Mouse (Mus musculus): Measurements from ENCODE around the gene Slc39a2. TPM values are rescaled to one million over a fixed set of nuclear protein-coding genes. Genes with fewer than 3 reads are reported as not detected.

Gene Slc39a2
- polyA plus RNA-seq (2012; rRNA removed): 1.2 and 1.5 TPM in 2 replicates

GRCm38 (mm10) chr14:51892191-51892939 is at the start of gene Slc39a2:
Slc39a2 (plus strand) TSS chr14:51892889.

GRCm38 (mm10) chr14:51853399-51853798 is 39.3 kb upstream of the Slc39a2 start, which contains the start of gene Ear6:
Ear6 (plus strand) TSS chr14:51853699.

GRCm38 (mm10) chr14:51884598-51885331 is 7.9 kb upstream of the Slc39a2 start, which contains the start of gene Mettl17:
Mettl17 (plus strand) TSS chr14:51884842.

GRCm38 (mm10) chr14:51913960-51914762 is 21.5 kb downstream of the Slc39a2 start, which contains the start of gene Ndrg2:
Ndrg2 (minus strand) TSS chr14:51914158.

GRCm38 (mm10) chr14:51918125-51918524 is 25.4 kb downstream of the Slc39a2 start, which contains the start of gene Tppp2:
Tppp2 (plus strand) TSS chr14:51918425.

GRCm38 (mm10) chr14:51922571-51922865 is 29.8 kb downstream of the Slc39a2 start, which contains the start of gene Rnase13:
Rnase13 (minus strand) TSS chr14:51922773.

Other genes starting within 250 kb of the Slc39a2 start
- not detected in 2 replicates for gene Gm17079, start 197.4 kb upstream of the Slc39a2 start, polyA plus RNA-seq (2012; rRNA removed)
- gene Gm5800, start 175.7 kb upstream of the Slc39a2 start, polyA plus RNA-seq (2012; rRNA removed): not detected in 2 replicates
- gene Ang4, start 119.3 kb upstream of the Slc39a2 start, polyA plus RNA-seq (2012; rRNA removed): not detected in 2 replicates
- gene AY358078, start 92.8 kb upstream of the Slc39a2 start, polyA plus RNA-seq (2012; rRNA removed): not detected in 2 replicates
- gene Ear6, start 39.2 kb upstream of the Slc39a2 start, polyA plus RNA-seq (2012; rRNA removed): not detected in 2 replicates
- gene Mettl17, start 8.0 kb upstream of the Slc39a2 start, polyA plus RNA-seq (2012; rRNA removed): 35.0 and 38.5 TPM in 2 replicates
- 264 and 278 TPM in 2 replicates for gene Ndrg2, start 21.3 kb downstream of the Slc39a2 start, polyA plus RNA-seq (2012; rRNA removed)
- gene Tppp2, start 25.5 kb downstream of the Slc39a2 start, polyA plus RNA-seq (2012; rRNA removed): not detected in 2 replicates
- 0.15 and 0.18 TPM in 2 replicates for gene Rnase13, start 29.9 kb downstream of the Slc39a2 start, polyA plus RNA-seq (2012; rRNA removed)
- gene Arhgef40, start 91.8 kb downstream of the Slc39a2 start, polyA plus RNA-seq (2012; rRNA removed): 86.4 and 98.6 TPM in 2 replicates
- gene Tmem253, start 122.8 kb downstream of the Slc39a2 start, polyA plus RNA-seq (2012; rRNA removed): 0.50 and 0.54 TPM in 2 replicates
- gene Zfp219, start 127.8 kb downstream of the Slc39a2 start, polyA plus RNA-seq (2012; rRNA removed): 148 and 152 TPM in 2 replicates
- gene Olfr221, start 149.6 kb downstream of the Slc39a2 start, polyA plus RNA-seq (2012; rRNA removed): not detected in 2 replicates
- gene Hnrnpc, start 211.1 kb downstream of the Slc39a2 start, polyA plus RNA-seq (2012; rRNA removed): 53.7 and 58.5 TPM in 2 replicates
- 0.89 and 1.6 TPM in 2 replicates for gene Rpgrip1, start 217.8 kb downstream of the Slc39a2 start, polyA plus RNA-seq (2012; rRNA removed)

Data from ovary, adult 2 months (tissue).